Mouse (Mus musculus) CH12F3 (cell line): ENCODE measurements at regions not wholly inside any gene's neighbourhood (a gene's known extent, or its start where the extent isn't known, plus 50 kb on each side); places are given as distances from the start of the nearest gene placed in this dataset.

ENCODE experiments used
- in situ Hi-C: fragments of 300-500 bp; cut with MboI; formaldehyde crosslinking; loops from 2 replicates; pipeline ENCODE4 v1.14.3; 2020; ENCODE audit warnings: low sequenced_read_pairs

- in situ Hi-C loops, result no loop called here
Measured at GRCm38 (mm10) chr3:19747361-19747760, 118.9 kb upstream of the 1700064H15Rik start.

GRCm38 (mm10) chr3:19751946-19752345 is 123.5 kb upstream of the 1700064H15Rik start:
- in situ Hi-C loops, result no loop called here

- in situ Hi-C loops, result no loop called here
Measured at GRCm38 (mm10) chr3:19754011-19754410, 125.5 kb upstream of the 1700064H15Rik start.

- in situ Hi-C loops, result no loop called here
Measured at GRCm38 (mm10) chr3:19754636-19755035, 126.2 kb upstream of the 1700064H15Rik start.

- in situ Hi-C loops, result no loop called here
Measured at GRCm38 (mm10) chr3:19755136-19755535, 126.7 kb upstream of the 1700064H15Rik start.

DNA sequence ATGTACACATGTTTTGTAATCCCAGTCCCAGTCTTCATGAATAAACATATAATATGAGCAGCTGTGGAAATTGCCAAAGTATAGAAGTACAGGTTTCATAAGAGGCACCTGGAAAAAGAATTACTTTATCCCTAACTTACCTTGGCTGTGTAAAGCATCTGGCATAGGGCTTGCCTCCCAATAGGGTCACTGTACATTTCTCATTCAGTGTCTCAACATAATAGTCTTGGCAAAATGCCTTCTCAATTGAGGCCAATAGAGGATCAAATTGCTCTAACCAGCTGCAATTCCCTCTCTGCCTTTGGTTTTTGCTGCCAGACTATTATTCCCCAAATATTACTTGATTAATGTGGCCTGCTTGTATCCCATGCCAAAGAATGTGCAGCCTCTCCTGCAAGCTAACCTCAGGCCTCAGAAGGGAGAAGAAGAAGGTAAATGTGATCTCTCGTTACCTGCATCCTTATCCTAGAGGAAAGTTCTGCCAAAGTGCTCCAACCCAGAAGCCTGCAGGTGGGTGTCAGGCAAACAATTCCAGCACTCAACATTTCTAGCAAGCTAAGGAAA is 158.2 kb upstream of the Cp start:
- in situ Hi-C loops, result no loop called here

DNA sequence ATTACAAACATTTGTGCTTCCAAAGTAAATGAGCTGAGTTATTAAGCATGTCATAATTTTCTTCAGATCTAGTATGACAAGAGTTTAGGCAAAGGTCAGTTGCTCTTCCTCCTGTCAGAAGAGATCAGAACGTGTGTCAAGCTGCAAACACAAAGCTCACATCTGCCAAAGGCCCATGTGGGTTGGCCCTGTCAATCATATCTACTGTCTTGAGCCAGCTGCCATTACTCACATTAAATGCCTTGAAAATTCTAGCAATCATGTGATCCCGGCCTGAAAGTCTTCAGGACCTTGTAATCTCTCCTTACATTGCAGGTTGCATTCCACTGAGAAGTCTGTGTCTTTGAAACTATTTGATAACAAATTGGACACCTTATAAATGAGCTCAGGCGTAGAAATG is 146.8 kb upstream of the Cp start:
- in situ Hi-C loops, result no loop called here

- in situ Hi-C loops, result no loop called here
Measured at GRCm38 (mm10) chr3:19824904-19825303, 131.9 kb upstream of the Cp start.

DNA sequence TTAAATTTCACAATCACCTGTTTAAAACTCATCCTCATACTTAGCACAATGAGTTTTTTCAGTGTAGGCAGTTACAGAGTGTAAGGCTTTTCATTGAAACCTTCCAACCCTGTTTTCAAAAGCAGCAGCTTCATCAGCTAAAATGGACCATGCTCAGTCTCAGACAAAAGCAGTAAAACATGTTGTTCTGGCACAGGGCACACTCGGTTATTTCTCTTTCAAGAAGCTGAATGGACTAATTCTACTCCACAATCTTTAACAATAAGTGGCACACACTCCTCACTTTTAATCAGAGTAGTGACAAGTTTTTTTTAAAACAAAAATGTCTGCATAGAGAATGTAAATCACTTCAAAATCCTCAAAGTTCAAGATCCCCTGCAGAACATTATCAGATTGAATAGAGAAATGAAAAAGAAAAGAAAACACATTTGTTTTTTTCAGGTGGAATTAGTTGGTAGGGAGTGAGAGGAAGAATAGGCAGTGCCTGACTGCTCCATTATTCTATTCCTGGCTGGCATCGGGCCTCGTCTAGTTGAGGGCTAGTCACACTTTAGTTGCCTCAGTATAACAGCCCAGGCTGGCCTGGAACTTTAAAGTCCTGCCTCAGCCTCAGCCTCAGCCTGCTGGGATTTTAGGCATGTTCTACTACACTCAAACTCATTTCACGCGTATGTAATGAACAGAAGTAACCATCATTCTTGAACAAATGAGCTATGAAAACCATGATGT is 128.2 kb upstream of the Cp start:
- in situ Hi-C loops, result no loop called here

DNA sequence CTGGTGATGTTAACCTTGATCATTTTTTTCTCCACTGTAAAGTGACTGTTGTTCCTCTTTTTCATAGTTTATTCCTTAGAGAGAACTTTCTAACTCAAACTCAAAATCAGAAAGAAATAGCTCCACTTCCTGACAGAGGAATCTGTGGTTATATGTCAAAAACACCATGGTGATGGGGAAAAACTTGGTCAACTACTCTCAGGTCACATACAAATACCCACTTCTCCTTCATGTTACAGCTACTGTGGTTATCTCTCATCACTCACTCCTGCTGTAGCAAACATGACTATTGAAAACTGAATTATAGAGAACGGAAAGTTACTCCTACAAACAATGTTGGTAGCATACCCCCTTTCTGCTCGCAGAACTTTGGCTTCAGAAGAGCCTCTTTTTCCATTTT is 127.1 kb upstream of the Cp start:
- in situ Hi-C loops, result no loop called here

DNA sequence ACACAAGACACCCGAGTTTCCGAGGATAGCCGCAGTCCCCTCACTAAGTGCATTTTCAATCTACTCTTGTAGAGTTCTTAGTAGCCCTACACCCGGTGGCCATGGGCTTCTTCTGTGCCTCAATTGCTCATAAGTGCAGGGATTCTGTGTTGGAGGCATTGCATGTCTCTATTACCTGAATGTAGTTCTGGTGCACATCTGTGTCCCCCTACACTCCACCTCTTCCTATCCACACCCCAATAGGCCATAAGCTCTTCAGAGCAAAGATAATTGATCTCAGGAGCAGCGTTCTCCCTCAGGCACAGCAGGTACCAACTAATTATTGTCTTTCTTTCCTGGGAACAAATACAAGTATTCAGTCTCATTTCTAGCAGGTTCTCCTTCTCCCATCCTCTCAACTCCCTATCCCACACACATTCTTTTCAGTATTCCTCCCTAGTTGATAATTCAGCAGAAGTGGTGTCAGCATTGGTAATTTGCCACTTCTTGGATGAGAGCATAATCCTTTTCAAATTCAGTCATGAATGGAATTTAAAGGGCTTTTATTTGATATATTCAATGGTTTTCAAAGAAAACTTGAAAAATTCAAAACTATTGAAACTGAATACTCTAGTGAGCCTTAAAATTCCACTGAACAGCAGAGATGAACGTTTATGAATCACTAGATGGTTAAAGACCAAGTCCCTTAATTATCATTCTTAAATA is 108.7 kb upstream of the Cp start:
- in situ Hi-C loops, result no loop called here

DNA sequence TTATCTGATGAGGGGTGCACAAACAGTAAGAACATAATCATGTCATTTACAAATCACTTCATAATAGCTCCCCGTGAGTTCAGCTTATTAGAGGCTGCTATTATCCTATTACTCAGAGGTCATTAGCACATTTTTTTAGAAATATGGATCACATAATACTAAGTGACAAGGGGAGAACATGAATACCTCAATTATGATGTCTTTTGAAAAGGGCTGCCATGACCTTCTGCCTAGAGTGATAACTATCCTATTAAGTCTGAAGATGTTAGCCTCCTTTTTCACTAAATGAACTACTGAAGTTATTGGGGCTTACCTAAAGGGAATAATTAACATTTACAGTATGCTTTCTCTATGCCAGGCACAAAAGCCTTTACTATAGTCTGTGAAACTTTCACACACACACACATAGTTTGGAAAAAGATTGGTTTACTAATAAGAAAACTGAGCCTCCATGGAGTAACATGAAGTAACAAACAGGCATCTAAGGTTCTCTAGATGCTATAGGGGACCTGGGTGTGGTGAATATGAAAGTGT is 108.1 kb upstream of the Cp start:
- in situ Hi-C loops, result no loop called here

DNA sequence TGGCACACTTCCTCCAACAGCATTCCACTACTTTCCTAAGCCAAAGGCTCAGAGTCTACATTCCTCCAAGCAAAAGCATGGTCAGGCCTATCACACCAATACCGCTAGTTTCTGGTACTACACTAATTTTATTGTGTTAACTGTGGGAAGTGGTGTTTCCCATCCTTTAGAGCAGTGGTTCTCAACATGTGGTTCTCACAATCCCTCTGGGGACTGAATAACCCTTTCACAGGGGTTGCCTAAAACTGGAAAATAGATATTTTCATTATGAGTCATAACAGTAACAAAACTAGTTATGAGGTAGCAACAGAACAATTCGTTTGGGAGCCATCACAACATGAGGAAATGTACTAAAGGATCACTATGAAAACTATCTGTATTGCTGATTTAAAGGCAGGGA is 74.2 kb upstream of the Cp start:
- in situ Hi-C loops, result no loop called here

GRCm38 (mm10) chr3:19888405-19888804 is 68.4 kb upstream of the Cp start:
- in situ Hi-C loops, result no loop called here

GRCm38 (mm10) chr3:19894258-19894629 is 62.6 kb upstream of the Cp start:
- in situ Hi-C loops, result loop anchor here (10.0 kb wide), 1 partner anchor 339 kb away; no protein-coding TSS in a partner anchor

GRCm38 (mm10) chr3:19894630-19895578 is 62.0 kb upstream of the Cp start:
- in situ Hi-C loops, result loop anchor here (10.0 kb wide), 1 partner anchor 340 kb away; no protein-coding TSS in a partner anchor

DNA sequence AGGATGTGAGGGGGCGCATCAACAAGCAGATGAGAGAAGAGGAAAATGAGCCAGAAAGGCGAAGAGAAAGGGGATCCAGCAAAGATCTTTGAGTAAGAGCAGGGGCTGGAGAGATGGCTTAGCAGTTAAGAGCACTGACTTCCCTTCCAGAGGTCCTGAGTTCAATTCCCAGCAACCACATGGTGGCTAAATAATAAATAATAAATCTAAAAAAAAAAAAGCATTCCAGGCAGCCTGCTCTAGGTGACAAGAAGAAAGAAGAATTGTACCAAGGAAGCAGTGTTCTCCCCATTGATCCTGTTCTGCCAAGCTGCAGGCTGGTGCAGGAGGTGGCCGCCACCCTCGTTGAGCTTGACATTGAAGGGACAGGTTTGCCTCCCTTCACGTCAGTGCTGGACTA is 61.1 kb upstream of the Cp start:
- in situ Hi-C loops, result loop anchor here (10.0 kb wide), 1 partner anchor 341 kb away; no protein-coding TSS in a partner anchor

- in situ Hi-C loops, result loop anchor here (10.0 kb wide), 1 partner anchor 342 kb away; no protein-coding TSS in a partner anchor
Measured at GRCm38 (mm10) chr3:19897140-19897539, 59.7 kb upstream of the Cp start.

DNA sequence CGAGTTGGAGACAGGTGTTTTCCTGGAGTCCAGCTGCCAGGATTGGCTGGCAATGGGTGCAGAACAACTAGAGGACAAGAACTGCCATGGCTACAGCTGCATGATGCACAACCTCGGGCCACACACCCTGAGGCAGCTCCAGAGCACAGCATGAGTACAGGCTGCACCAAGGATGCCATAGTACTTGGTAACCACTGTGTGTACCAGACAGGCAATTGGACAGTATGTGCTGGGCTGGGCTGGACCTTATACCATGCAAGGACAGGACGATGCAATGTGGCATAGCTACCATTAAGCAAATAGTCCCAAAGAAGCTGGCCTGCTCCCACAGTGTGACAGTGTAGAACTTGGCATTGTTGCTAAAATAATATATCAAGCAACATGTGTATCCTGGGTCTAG is 54.6 kb upstream of the Cp start:
- in situ Hi-C loops, result loop anchor here (10.0 kb wide), 1 partner anchor 293 kb away; no protein-coding TSS in a partner anchor
